Mouse (Mus musculus): ENCODE measurements around the gene Cdyl2.

Cdyl2 gene

DNA sequence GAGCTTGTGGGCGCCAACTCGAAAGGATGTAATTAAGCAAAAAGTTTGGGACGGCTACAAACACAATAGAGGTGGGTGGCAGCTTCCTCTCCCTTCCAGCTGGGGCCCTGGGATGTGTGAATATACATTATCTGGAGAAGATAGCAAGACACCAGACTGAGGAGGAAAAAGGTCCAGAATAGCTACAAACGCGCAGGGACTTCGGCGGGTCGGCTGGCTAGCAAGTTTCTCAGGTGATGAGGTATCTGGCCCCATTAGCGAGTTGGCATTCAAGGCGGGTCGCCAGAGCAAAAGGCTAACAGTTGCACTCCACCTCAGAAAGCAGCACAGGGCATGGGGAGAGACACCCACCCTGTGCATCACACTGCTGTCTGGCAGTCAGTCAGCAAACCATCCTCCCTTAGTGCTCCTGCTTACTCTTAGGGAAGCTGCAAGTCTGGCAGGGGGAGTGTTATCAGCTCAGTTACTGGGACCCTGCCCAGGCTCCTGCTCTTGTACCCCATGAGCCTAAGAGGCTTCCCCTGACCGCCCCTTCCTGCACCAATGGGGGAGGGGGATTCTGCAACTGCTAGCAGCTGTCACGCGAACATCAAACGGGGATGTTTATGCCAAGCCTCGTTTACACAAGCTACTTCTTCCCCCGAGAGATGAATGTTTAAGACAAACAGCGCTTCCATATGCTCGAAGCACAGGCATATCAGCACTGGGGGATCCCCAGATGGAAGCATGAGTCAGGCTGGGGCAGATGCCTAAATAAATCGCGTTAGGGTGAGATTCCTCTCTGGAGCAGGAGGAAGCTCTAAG, 111.4 kb downstream of the Cdyl2 start:
- no peak for DNase-seq

DNA sequence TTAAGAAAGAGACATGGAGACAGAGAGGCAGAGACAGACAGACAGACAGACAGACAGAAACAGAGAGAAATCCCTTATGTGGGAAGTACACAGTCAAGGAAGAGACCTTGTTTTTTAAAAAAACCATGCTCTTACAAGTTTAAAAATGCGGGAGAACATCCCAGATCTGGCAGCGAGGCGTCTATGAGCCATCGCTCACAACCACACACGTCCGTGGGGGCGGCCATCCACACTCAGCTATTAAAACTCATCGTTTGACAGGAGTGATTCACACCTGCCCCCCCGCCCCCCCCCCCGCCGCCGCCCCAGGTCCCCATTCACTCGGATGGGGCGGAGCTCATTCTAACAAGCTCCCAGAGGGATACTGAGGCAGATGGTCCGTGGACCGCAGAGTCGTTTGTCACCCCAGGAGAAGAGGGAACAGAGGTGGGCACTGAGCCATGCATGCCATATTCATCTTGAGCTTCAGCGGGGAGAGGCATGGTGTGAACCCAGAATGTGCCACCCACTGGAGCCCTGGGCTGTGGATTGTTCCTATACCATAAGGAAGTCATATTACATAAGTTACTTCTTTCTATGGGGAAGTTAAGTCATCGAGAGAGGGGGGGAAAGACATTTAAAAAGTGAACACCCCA, 113.0 kb downstream of the Cdyl2 start:
- no peak for DNase-seq

DNA sequence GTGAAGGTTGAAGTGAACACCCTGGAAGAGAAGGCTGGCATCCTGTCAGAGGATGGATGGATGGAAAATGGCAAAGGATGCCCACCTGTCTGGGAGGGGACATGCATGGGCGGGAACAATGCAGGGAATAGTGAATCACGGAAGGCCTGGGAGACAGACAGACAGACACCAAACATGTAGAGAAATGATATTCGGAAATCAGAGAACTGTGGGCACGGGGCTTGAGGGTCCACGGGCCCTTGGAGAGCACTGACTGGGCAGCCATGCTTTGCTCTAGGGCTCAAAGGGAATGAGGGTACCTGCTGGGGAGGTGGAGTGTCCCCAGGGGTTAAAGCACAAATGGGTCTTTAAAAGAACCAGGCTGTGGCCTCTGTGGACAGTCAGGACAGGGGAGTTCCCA, 113.6 kb downstream of the Cdyl2 start:
- no peak for DNase-seq

DNA sequence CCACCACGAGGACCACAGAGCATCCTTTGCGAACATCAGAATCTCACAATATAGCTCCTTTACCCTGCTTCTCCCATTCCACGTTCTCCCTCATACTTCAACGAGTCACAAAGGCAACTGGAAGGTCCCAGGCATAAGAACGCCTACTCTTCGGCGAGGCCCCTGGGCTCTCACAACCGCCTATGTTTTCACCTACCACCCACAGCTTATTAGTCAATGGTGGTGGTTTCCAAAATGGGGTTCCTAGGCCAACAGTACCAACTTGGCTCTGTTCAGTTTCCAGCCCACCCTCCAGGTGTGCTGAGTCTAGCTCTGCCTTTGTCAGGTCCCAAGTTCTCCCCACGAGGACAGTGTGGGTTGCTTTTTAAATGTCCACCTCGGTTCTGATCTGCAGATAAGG, 114.0 kb downstream of the Cdyl2 start:
- DNase-seq: no peak

DNA sequence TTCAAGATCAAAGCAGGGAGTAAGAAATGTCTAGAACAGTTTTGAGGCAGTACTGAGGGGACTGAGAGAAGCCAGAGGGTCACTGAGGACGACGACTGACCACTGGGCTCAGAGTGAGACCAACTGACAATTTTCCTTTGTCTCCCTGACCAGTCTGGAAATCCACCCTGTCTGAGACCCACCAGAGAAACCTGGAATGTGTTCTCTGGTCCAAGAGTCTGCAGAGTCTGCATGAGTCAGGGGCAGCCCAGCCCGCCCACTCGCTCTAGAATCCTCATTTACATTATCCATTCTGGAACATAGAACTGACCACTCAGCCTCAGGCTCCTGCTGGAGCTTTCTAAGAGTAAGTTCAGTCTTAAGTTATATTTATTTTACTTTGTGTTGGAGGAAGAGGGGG, 114.9 kb downstream of the Cdyl2 start:
- no peak for DNase-seq

DNA sequence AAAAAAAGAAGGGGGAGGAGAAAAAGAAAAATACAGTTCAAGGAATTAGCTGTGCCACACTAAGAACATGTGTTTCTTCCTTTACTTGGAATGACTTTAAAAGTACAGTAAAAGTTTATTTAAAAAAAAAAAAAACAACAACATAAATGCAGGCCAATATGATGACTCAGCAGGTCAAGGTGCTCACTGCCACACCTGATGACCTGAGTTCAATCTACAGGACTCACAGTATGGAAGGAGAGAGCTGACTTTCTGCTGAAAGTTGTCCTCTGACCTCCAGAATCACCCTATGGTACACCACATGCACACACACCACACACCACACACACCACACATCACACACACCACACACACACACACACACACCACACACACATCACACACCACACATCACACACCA, 116.4 kb downstream of the Cdyl2 start:
- no peak for DNase-seq

DNA sequence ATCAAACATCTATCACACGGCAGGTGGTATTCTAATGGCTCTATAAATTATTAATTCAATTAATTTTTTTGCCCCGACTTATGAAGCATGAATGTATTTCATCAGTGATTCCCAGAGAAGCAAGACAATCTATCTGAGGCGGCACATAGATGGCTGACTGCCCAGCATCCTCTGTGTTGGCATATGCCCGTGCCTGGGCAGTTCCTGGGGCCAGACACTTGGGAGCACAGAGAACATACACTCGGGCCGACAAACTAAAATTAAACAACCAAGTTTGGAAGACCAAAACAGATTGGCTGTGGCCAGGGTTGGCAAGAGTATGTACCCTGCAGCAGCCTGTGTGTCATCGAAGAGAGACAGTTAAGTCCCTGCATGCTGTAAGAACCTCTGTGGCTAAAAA, 117.9 kb downstream of the Cdyl2 start:
- DNase-seq: no peak

DNA sequence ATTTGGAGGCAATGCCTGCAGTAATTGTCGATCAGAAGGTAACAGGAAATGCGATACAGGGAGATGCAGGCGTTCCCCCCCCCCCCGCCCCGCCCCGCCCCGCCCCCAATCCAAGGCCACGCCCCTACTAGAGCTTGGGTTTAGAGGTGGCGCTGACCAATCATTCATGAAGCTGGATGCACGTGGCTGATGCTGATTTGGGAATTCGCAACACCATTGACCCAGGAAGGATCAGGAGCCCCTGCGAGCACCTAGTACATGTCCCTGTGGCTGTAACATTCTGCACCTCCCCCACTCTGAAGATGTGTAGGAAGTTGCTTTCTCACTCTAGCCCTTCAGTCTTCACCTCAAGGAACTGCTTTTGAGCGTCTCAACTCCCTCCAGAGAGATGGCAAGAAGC, 126.6 kb downstream of the Cdyl2 start:
- DNase-seq: no peak

DNA sequence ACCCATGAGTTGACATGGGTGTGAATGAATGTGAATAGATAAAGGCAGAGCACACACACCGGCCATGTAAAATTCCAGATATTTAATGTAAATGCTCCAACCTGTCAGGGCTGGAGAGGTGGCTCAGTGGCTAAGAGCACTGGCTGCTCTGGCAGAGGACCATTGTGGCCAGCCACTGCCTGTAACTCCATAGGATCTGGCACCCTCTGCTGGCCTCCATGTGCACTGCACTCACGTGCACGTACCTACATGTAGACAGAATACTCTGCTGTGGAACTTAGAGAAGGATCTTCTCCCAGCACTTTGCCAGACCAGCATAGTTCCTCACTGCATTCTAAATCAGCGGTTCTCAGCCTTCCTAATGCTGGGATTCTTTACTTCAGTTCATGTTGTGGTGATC, 130.0 kb downstream of the Cdyl2 start:
- DNase-seq: peak in 1 of 2 experiments; percentile 22

DNA sequence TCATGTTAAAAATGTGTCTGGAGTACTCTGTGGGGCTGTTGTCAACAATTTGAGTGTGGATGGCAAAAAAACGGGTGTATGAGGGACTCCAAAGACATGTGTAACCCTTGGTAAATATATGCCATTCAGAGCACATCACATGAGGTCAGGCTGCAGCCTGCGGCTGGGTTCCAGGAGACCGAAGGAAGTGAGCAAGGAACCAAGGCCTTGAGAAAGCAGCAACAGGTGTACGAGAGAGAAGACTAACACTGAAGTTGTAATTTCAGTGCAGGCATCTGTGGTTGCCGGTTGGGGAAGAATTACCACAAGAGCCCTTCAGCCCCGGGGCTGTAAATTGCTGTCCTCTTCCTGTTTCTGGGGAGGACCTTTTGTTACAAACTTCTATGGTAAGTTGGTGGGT, 133.1 kb downstream of the Cdyl2 start:
- no peak for DNase-seq

DNA sequence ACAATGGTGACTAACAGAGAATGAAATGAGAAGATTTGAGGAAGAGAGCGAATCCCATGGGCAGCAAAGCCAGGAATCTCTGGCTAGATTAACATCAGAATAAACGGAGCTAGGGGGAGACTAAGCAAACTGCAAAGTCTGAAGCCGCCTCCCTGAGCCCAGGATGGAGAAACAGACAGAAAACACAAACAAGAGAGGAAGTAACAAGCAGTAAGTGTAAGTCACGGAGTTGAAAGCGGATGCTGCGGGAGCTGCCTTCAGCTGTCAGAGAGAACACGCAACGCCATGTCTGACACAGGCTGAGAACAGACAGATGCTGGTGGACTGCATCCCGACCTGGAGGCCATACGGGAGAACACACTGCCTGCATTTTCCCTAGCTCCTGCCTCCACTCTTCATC, 141.6 kb downstream of the Cdyl2 start:
- DNase-seq: no peak

DNA sequence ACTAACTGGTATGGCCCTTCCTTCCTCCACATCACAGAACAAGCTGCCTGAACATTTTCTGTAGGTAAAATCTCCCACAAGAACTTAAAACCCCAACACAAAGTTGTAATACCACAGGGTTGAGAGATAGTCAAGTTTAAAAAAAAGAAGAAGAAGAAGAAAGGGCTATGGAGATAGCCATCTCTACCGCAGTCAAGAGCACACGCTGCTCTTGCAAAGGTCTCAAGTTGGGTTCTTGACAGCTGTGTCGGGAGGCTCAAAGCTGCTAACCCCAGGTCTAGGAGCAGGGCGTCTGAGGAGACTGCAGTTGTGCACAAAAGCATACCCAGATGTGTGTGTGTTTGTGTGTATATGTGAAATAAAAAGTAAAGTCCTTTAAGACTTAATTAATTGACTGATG, 142.2 kb downstream of the Cdyl2 start:
- no peak for DNase-seq

DNA sequence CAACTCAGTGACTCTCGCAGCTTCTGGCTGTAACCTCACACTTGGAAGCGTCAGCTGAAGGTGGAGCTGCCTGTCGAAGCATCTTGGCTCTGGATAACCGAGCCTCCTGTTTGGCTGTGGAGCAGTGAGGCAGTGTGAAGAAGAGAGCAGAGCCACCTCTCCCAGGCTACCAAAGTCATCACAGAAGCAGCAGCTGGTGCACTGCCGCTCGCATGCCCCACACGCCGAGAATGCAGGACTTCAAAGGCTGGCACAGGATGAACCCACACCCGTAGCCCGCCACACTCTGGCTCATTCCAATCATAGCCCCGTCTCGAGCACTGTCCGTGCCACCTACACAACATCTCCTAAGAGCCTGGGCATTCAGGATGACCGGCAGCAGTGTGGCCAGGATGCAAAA, 142.7 kb downstream of the Cdyl2 start:
- no peak for DNase-seq

DNA sequence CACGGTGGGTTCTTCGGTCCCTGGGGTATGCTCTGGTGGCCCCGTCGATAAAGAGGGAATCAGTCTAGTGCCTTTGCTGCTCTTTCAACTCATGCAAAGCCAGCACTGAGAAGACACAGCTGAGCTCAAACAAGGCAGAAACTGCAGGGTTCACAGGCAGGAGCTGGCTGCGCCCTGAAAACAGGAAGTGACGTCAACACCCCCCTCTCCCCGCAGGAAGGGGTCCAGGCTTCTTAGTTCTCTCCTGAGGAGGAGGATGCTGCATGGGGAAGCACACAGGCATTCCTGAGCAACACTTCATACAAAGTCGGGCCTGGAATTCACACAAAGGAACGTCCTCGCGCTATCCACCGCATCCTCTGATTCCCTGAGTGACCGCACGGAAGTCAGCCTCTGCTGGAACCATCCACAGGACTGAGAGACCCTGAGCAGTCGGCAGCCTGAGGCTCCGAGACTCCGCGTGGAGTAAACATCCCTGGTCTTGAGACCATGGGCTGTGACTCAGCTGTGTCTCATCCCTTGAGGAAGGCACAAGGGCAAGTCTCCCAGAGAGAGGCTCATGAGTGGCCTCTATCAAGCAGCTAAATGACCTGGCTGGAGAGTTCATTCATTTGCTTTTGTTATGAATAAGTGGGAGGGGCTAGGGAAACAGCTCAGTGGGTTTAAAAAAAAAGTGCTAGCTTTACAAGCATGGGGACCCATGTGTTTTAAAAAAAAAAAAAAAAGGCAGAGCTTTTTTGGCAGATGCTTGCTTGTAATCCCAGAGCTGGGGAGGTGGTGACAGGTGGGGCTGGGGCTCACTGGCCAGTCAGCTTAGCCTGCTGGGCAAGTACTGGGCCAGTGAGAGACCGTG, 144.9 kb downstream of the Cdyl2 start:
- DNase-seq: no peak

DNA sequence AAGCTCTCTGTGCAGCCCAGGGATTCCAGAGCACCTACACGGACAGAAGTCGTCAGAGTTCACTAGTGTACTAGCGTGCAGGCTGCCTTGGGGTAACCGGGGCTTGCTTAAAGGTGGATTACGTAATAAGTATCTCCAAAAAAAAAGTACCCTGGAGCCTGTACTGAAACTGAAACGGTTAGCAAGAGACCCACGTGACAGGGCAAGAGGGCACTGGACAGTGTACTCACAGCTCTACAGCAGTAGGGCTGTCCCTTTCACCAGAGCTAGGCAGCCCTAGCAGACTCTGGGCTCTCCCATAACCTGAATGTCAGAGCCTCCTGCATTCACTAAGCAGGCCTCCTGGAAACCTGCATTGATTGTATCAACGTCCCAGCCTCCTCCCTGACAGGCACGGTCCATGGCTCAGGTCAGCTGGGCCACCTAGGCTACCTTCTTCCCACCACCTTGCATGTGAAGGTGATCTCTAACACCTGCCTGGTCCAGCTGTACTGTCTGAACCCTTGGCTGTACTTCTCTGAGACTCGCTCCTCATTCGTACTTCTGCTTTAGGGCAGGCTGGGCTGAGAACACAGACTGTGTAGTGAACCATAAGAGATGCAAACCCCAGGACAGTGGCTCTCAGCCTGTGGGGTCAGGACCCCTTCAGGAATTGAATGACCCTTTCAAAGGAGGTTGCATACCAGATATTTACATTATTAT, 151.3 kb downstream of the Cdyl2 start:
- peak; percentile 56 to 80 for DNase-seq

DNA sequence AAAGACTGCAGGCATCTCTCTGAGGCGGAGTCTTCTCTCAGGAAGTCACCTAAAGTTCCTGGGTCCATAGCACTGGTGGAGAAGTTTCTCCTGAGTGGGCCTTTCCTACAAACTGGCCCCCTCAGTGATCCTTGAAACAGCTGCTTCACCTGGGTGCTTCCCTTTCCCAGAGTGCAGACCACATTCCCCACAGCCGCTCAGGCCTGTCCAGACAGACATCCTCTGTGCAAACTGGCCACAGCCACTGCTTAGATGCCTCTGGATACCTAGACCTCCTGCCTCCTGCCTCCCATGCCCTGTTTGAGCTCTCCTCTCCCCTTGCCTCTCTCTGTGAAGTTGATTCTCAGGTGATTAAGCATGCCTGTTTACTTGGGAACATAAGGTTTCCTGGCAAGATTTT, 156.1 kb downstream of the Cdyl2 start:
- DNase-seq: no peak

DNA sequence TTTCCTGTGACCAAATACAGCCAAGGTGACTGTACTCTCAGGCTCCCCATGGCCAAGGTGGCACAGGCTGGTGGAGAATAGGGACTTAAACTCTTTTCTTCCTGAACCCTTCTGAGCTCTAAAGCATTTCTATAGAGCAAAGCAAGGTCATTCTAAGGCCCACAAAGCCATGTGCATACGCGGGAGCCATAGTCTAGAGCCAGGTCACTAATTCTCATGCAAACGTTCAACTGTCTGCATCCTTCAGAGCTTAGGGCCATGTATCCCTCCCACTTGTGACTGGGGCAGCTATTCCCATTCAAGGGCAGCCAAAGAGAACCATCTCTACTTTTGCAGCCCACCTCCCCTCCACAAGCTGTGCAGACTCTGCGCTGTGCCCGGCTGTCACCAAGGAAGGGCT, 159.7 kb downstream of the Cdyl2 start:
- no peak for DNase-seq

DNA sequence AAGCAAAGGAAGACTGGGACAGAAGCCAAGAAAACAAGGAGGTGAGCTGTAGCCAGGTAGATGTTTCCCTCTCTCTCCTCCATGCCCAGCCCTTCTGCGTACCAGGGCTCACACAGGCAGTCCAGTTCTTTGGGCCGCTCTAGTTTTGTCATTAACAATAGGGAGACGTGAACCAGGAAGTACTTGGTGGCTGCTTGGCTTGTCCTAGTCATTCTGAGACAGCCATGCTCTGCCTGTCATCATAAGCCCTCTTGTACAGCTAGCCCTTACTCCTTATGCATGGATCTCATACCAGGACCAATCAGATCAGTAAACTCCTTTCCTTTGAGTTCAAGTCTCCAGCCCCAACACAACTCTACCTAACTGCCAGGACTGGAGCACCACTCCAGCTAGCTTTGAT, 180.0 kb downstream of the Cdyl2 start:
- no peak for DNase-seq

DNA sequence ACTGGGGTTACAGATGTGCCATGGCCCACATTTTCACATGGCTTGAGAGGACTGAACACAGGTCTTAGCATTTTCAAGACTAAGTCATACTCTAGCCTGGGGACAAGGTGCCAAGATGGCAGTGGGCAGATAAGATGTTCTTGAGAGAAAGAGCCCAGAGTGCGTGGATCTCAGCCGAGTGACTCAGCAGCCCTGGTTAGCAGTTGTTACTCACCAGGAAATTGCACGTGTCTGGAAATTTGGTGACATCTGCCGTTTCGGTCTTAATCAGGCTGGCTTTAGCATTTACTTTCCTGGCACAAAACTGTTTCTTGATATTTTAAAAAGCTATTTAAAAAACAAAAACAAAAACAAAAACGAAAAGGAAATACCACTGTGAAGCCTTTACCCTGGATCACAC, 180.5 kb downstream of the Cdyl2 start:
- no peak for DNase-seq

DNA sequence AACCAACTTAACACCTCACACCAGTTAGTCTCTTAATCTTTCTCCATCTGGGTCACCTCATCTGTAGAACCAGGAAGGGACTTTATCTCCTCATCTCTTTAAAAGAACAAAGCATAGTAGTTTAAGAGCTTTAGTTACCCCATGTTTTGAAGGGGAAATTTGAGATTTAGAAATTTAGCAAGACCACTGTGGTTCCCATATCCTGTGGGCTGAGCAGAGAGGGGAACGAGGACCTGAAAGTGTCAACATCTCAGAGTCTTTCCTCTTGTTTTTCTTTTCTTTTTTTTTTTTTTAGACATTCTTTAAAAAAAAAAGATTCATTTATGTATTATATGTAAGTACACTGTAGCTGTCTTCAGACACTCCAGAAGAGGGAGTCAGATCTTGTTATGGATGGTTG, 189.4 kb downstream of the Cdyl2 start:
- no peak for DNase-seq

DNA sequence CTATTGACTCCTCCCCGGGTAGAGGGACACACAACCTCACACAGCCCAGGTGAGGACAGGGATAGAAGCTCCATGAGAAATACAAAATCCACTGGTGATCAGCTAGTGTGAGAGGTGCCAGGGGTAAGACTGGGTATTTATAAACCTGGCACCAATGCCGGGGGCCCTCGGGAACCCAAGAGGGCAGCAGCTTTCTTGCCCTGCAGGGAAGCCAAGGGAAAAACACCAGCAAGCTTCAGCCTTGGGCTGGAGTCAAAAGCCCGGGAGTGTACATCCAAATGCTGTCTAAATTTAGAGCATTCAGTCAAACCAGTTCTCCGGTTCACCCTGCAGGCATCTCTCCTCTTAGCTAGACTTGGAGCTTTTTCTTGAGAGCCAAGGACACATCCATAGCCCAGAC, 189.9 kb downstream of the Cdyl2 start:
- no peak for DNase-seq

DNA sequence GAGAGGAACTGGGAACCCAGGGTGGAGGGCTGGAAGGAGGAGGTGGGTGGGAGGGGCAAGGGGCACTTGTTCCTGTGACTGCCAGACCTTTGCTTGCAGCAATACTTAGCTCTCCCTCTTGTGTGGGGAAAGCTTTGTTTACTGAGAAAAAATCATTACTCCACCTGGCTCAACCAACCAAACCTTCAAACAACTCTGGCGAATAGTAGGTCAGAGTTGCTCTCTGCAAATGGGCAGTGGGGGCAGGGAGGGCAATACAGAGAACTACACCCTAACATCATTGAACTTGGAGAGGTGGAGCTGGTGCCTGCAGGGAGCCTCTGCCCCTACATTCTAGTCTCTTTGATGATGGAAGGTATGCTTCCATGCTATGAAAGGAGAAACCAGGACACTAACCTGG, 192.7 kb downstream of the Cdyl2 start:
- no peak for DNase-seq

DNA sequence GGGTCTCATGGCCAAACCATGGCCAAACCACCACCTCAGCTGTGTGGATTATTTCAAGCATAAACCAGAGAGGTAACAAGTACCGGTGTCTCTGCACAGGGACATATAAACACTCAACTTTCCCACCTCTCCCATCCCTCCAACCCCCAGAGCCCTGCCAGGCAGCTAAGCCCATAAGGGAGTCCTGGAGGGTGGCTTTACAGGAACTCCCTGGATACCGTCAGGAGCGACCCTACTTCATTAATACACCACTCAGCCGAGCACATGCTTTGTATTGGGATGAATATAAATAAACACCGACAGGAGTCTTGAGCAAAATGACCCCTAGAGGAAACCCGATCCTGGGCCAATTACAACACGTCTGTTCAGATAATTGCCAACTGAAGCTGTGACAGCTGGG, 194.0 kb downstream of the Cdyl2 start:
- DNase-seq: no peak
